Mouse (Mus musculus) CH12.LX (cell line): ENCODE results near the gene 4930402K13Rik.
"Not testable (repeated sequence)": the region's sequence is repeated elsewhere in the genome, so short reads cannot be mapped to it uniquely, and the experiment has no call there.

Experiments used
- BHLHE40 ChIP-seq: IDR thresholded peaks from 2 replicates; pipeline ENCODE4 v1.6.1; 2011; ENCODE audit warnings: mild to moderate bottlenecking, low read depth, low read length, improper control_type of control experiment
- CTCF ChIP-seq, 2 experiments: IDR thresholded peaks in 1 of 2; conservative IDR thresholded peaks in 1 of 2; 2 replicates each; pipeline ENCODE4 v1.5.1; 2011 to 2012; ENCODE audit warnings: low read depth in 2 of 2, low read length in 2 of 2, improper control_type of control experiment in 1 of 2, inconsistent platforms in 1 of 2, mild to moderate bottlenecking in 1 of 2, moderate library complexity in 1 of 2
- EP300 ChIP-seq: IDR thresholded peaks from 2 replicates; pipeline ENCODE4 v1.6.1; 2011; ENCODE audit warnings: low read length, improper control_type of control experiment
- GABPA ChIP-seq: IDR thresholded peaks from 2 replicates; pipeline ENCODE4 v1.6.1; 2012; ENCODE audit warnings: low read depth, low read length, improper control_type of control experiment, inconsistent platforms; ENCODE audit not compliant: insufficient replicate concordance
- MAX ChIP-seq: IDR thresholded peaks from 2 replicates; pipeline ENCODE4 v1.6.1; 2011; ENCODE audit warnings: low read length, improper control_type of control experiment
- NELFE ChIP-seq: IDR thresholded peaks from 2 replicates; pipeline ENCODE4 v1.6.1; 2011; ENCODE audit warnings: low read depth, low read length, improper control_type of control experiment
- POLR2A ChIP-seq: IDR thresholded peaks from 2 replicates; pipeline ENCODE4 v1.6.1; 2011; ENCODE audit warnings: low read depth, mild to moderate bottlenecking, improper control_type of control experiment, low read length
- RAD21 ChIP-seq: IDR thresholded peaks from 2 replicates; pipeline ENCODE4 v1.6.1; 2011; ENCODE audit warnings: low read depth, mild to moderate bottlenecking, low read length, improper control_type of control experiment, moderate library complexity
- RCOR1 ChIP-seq: conservative IDR thresholded peaks from 2 replicates; pipeline ENCODE4 v1.6.1; 2012; ENCODE audit warnings: low read depth, mild to moderate bottlenecking, inconsistent platforms, low read length, improper control_type of control experiment
- SMC3 ChIP-seq: IDR thresholded peaks from 2 replicates; pipeline ENCODE4 v1.6.1; 2011; ENCODE audit warnings: low read depth, low read length, improper control_type of control experiment
- USF2 ChIP-seq: conservative IDR thresholded peaks from 2 replicates; pipeline ENCODE4 v1.6.1; 2011; ENCODE audit warnings: low read depth, low read length, improper control_type of control experiment
- ZNF384 ChIP-seq: IDR thresholded peaks from 2 replicates; pipeline ENCODE4 v1.6.1; 2012; ENCODE audit warnings: low read depth, low read length, improper control_type of control experiment, inconsistent platforms

- TF ChIP-seq RAD21: peak; percentile 10
- not testable (repeated sequence) for TF ChIP-seq EP300, ZNF384, NELFE, USF2, BHLHE40, MAX, RCOR1, POLR2A, GABPA
- 0 out of 2 replicates have a peak, but pooled peaks have one; percentile 14 for TF ChIP-seq SMC3
- TF ChIP-seq CTCF (conservative IDR thresholded peaks at IDR 0.05 in 1 of 2, IDR thresholded peaks at IDR 0.05 in 1 of 2; ENCODE audit: low read depth in 2 of 2, low read length in 2 of 2): peak in 1 of 2 experiments; percentile 55; a peak in 2 of 4 replicates
Observed at GRCm38 (mm10) chrX:9077699-9078098, 26.7 kb upstream of the 4930402K13Rik start.
